Mouse (Mus musculus) liver, embryonic 14.5 days (tissue): ENCODE data around the gene Des.

Experiments
- CTCF ChIP-seq: IDR thresholded peaks from 2 replicates; pipeline ENCODE4 v1.5.1; 2016; ENCODE audit warnings: antibody characterized with exemption, low read depth, control low read depth
- EP300 ChIP-seq: IDR thresholded peaks from 2 replicates; pipeline ENCODE4 v1.6.1; 2016; ENCODE audit warnings: antibody characterized with exemption, low read depth

- TF ChIP-seq CTCF (no peak), EP300 (no peak)
Measured at GRCm38 (mm10) chr1:75384470-75385141, 24.5 kb downstream of the Des start.
